Mouse (Mus musculus) heart, embryonic 12.5 days (tissue): Measurements from ENCODE around the gene Bfsp2. TPM values are rescaled to one million over a fixed set of nuclear protein-coding genes. Genes with fewer than 3 reads are reported as not detected.

Experiments
- ATAC-seq: fragments of 200-750 bp; cut with Nextera tagmentation; 2 replicates; pipeline ENCODE4 v1.8.0; 2017; ENCODE audit warnings: moderate TSS enrichment, moderate library complexity; ENCODE audit not compliant: insufficient number of reproducible peaks, low FRiP score
- H3K27ac ChIP-seq: fragments of 300-500 bp; sonication (generic); 2 replicates; pipeline ENCODE4 v1.5.1; 2016; ENCODE audit warnings: mild to moderate bottlenecking, moderate library complexity; ENCODE audit not compliant: poor library complexity, severe bottlenecking
- H3K27me3 ChIP-seq: fragments of 300-500 bp; sonication (generic); replicated peaks from 2 replicates; pipeline ENCODE4 v1.6.1; 2016; ENCODE audit warnings: mild to moderate bottlenecking, moderate library complexity
- H3K36me3 ChIP-seq: fragments of 300-500 bp; sonication (generic); 2 replicates; pipeline ENCODE4 v1.6.1; 2016; ENCODE audit warnings: mild to moderate bottlenecking, moderate library complexity
- H3K4me1 ChIP-seq: fragments of 300-500 bp; sonication (generic); replicated peaks from 2 replicates; pipeline ENCODE4 v1.6.1; 2016; ENCODE audit warnings: mild to moderate bottlenecking
- H3K4me2 ChIP-seq: fragments of 300-500 bp; sonication (generic); 2 replicates; pipeline ENCODE4 v1.6.1; 2016; ENCODE audit warnings: mild to moderate bottlenecking, moderate library complexity
- H3K4me3 ChIP-seq: fragments of 300-500 bp; sonication (generic); 2 replicates; pipeline ENCODE4 v1.5.1; 2016; ENCODE audit warnings: mild to moderate bottlenecking
- H3K9ac ChIP-seq: fragments of 300-500 bp; sonication (generic); 2 replicates; pipeline ENCODE4 v1.6.1; 2016; ENCODE audit warnings: mild to moderate bottlenecking, moderate library complexity
- H3K9me3 ChIP-seq: fragments of 300-500 bp; sonication (generic); replicated peaks from 2 replicates; pipeline ENCODE4 v1.6.1; 2016; ENCODE audit warnings: mild to moderate bottlenecking, moderate library complexity
- WGBS: fragments of 180-500 bp; shearing (Covaris S2); methylation state at CpG from one replicate; pipeline ENCODE4 v1.1.7; 2016; 5-methylcytosine and 5-hydroxymethylcytosine counted together
- polyA plus RNA-seq: library from polyadenylated mRNA; unstranded; fragments of >200 nt; fragmentation: Nextera tagmentation; extraction: Ambion mirVana; gene quantifications from 2 replicates; pipeline ENCODE4 v1.2.1, GENCODE M21; 2016

Gene Bfsp2
- polyA plus RNA-seq, 1 experiment from 2014 or later = 0.37 TPM

- Histone ChIP-seq H3K4me2 (no peak overlapping the region), H3K27me3 (no peaks in the 10 kb centered on the region), H3K27ac (no peak overlapping the region), H3K4me1 (no peaks in the 10 kb centered on the region), H3K4me3 (no peak overlapping the region), H3K9ac (no peak overlapping the region), H3K9me3 (no peaks in the 10 kb centered on the region), H3K36me3 (no peaks in the 10 kb centered on the region)
- no peak for ATAC-seq
- WGBS = 71% methylated on average over 4 of the region's 4 CpGs
These were observed 72.0 kb downstream of the Bfsp2 start for GRCm38 (mm10) chr9:103408136-103408777.

GRCm38 (mm10) chr9:103403331-103403973, 76.8 kb downstream of the Bfsp2 start:
- Histone ChIP-seq H3K36me3 (no peaks in the 10 kb centered on the region), H3K27me3 (no peaks in the 10 kb centered on the region), H3K4me3 (no peak overlapping the region), H3K4me2 (no peak overlapping the region), H3K27ac (no peak overlapping the region), H3K4me1 (no peaks in the 10 kb centered on the region; the same call in 1 of the 2 replicates), H3K9me3 (peaks cover 8% of the 10 kb centered on the region), H3K9ac (no peak overlapping the region)
- WGBS = 68% methylated on average over 4 of the region's 4 CpGs
- no peak for ATAC-seq

GRCm38 (mm10) chr9:103398509-103399157, 81.6 kb downstream of the Bfsp2 start:
- Histone ChIP-seq H3K4me3 (no peak overlapping the region), H3K9ac (no peak overlapping the region), H3K36me3 (no peaks in the 10 kb centered on the region), H3K4me2 (no peak overlapping the region), H3K27me3 (no peaks in the 10 kb centered on the region), H3K27ac (no peak overlapping the region), H3K9me3 (peaks cover 20% of the 10 kb centered on the region), H3K4me1 (no peaks in the 10 kb centered on the region; the same call in 1 of the 2 replicates)
- no peak for ATAC-seq
- WGBS = 62% methylated on average over 21 of the region's 21 CpGs

GRCm38 (mm10) chr9:103393256-103393655, 87.0 kb downstream of the Bfsp2 start:
- Histone ChIP-seq H3K4me1 (peaks cover 6% of the 10 kb centered on the region; the same call in 1 of the 2 replicates), H3K9me3 (peaks cover 12% of the 10 kb centered on the region), H3K27me3 (no peaks in the 10 kb centered on the region), H3K4me3 (no peak overlapping the region), H3K4me2 (no peak overlapping the region), H3K9ac (no peak overlapping the region), H3K27ac (no peak overlapping the region), H3K36me3 (no peaks in the 10 kb centered on the region)
- ATAC-seq = no peak
- 81% methylated on average over 11 of the region's 11 CpGs for WGBS

GRCm38 (mm10) chr9:103391796-103392372, 88.3 kb downstream of the Bfsp2 start:
- no peak overlapping the region for H3K4me3 ChIP-seq
- H3K9me3 ChIP-seq = peaks cover 4% of the 10 kb centered on the region
- H3K4me1 ChIP-seq = peaks cover 14% of the 10 kb centered on the region; the same call in 1 of the 2 replicates
- no peak overlapping the region for H3K27ac ChIP-seq
- H3K4me2 ChIP-seq = no peak overlapping the region
- WGBS = 65% methylated on average over 6 of the region's 6 CpGs
- H3K9ac ChIP-seq = no peak overlapping the region
- no peaks in the 10 kb centered on the region for H3K27me3 ChIP-seq
- no peak for ATAC-seq
- H3K36me3 ChIP-seq = no peaks in the 10 kb centered on the region

- 91% methylated on average over 6 of the region's 6 CpGs for WGBS
- no peaks in the 10 kb centered on the region for H3K27me3 ChIP-seq
- H3K27ac ChIP-seq = no peak overlapping the region
- H3K4me2 ChIP-seq = no peak overlapping the region
- no peak overlapping the region for H3K9ac ChIP-seq
- no peak for ATAC-seq
- no peak overlapping the region for H3K4me3 ChIP-seq
- no peaks in the 10 kb centered on the region for H3K9me3 ChIP-seq
- peaks cover 15% of the 10 kb centered on the region; the same call in 1 of the 2 replicates for H3K4me1 ChIP-seq
- H3K36me3 ChIP-seq = no peaks in the 10 kb centered on the region
These were observed 91.0 kb downstream of the Bfsp2 start for GRCm38 (mm10) chr9:103389261-103389660.

GRCm38 (mm10) chr9:103387011-103387653, 93.1 kb downstream of the Bfsp2 start:
- H3K27me3 ChIP-seq = no peaks in the 10 kb centered on the region
- ATAC-seq = no peak
- H3K4me1 ChIP-seq = peaks cover 18% of the 10 kb centered on the region
- 68% methylated on average over 10 of the region's 10 CpGs for WGBS
- H3K4me2 ChIP-seq = no peak overlapping the region
- no peak overlapping the region for H3K4me3 ChIP-seq
- no peaks in the 10 kb centered on the region for H3K9me3 ChIP-seq
- H3K9ac ChIP-seq = no peak overlapping the region
- no peak overlapping the region for H3K27ac ChIP-seq
- no peaks in the 10 kb centered on the region for H3K36me3 ChIP-seq

- Histone ChIP-seq H3K9ac (no peak overlapping the region), H3K27me3 (no peaks in the 10 kb centered on the region), H3K27ac (no peak overlapping the region), H3K4me2 (no peak overlapping the region), H3K4me1 (peaks cover 14% of the 10 kb centered on the region), H3K4me3 (no peak overlapping the region), H3K9me3 (no peaks in the 10 kb centered on the region), H3K36me3 (no peaks in the 10 kb centered on the region)
- WGBS = 49% methylated on average over 5 of the region's 5 CpGs
- no peak for ATAC-seq
These were observed 93.6 kb downstream of the Bfsp2 start for GRCm38 (mm10) chr9:103386573-103386972.

GRCm38 (mm10) chr9:103385600-103385999, 94.6 kb downstream of the Bfsp2 start:
- H3K4me2 ChIP-seq = no peak overlapping the region
- ATAC-seq = no peak
- H3K9ac ChIP-seq = no peak overlapping the region
- no peak overlapping the region for H3K4me3 ChIP-seq
- WGBS = 38% methylated on average over 1 of the region's 1 CpGs
- H3K9me3 ChIP-seq = no peaks in the 10 kb centered on the region
- no peaks in the 10 kb centered on the region for H3K36me3 ChIP-seq
- H3K4me1 ChIP-seq = peaks cover 12% of the 10 kb centered on the region; the same call in 1 of the 2 replicates
- H3K27ac ChIP-seq = no peak overlapping the region
- H3K27me3 ChIP-seq = no peaks in the 10 kb centered on the region

GRCm38 (mm10) chr9:103384141-103384796, 96.0 kb downstream of the Bfsp2 start:
- ATAC-seq = no peak
- Histone ChIP-seq H3K9me3 (no peaks in the 10 kb centered on the region), H3K9ac (no peak overlapping the region), H3K27ac (no peak overlapping the region), H3K27me3 (no peaks in the 10 kb centered on the region), H3K4me1 (peaks cover 15% of the 10 kb centered on the region), H3K4me3 (no peak overlapping the region), H3K36me3 (no peaks in the 10 kb centered on the region), H3K4me2 (no peak overlapping the region)
- WGBS = 76% methylated on average over 4 of the region's 4 CpGs
